Mouse (Mus musculus): ENCODE results near the gene Kif28.

Kif28 gene

DNA sequence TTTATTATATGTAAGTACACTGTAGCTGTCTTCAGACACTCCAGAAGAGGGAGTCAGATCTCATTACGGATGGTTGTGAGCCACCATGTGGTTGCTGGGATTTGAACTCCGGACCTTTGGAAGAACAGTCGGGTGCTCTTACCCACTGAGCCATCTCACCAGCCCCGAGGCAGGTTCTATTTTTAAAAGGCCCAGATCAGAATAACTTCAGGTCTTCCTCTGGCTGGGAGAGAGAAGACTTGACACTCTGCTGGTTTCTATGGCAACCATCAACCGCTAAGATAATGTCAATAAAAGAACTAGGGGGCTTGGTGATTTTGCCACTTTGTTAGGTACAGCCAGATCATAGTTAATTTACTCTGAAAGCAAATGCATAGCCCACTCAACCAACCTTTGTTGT is 96.4 kb downstream of the Kif28 start:
- in situ Hi-C loops (cut with MboI, MseI) = loop anchor here (10.0 kb wide), 1 partner anchor 86 kb away; no protein-coding TSS in a partner anchor

DNA sequence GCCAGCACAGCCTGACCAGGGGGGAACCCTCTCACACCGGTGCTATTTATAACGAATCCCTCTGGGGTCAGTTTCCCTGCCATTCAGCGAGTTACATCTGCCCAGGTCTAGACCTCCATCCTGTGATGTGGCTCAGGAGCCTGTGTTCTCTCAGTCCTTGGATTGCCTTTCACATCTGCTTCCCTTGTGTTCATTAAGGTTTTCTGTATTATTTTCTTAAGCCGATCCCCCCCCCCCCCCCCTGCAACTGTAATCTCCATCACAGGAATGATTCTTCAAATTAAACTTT is 99.1 kb downstream of the Kif28 start:
- in situ Hi-C loops (cut with MboI, MseI) = loop anchor here (10.0 kb wide), 1 partner anchor 89 kb away; no protein-coding TSS in a partner anchor
